Mouse (Mus musculus): ENCODE results near the gene Pde4b.

GRCm38 (mm10) chr4:102413101-102413500, 325.8 kb downstream of the Pde4b start:
- TF ChIP-seq POLR2A (IDR thresholded peaks at IDR 0.05; ENCODE audit: control insufficient read depth, extremely low read depth, insufficient read depth, low read length, poor library complexity): no peak
- no peak for TF ChIP-seq CTCF (IDR thresholded peaks at IDR 0.05; ENCODE audit: borderline replicate concordance, control insufficient read depth, extremely low read depth, insufficient read depth, low read length, poor library complexity)

Data from thymus, adult 2 months (tissue).